In the genomic region with DNA sequence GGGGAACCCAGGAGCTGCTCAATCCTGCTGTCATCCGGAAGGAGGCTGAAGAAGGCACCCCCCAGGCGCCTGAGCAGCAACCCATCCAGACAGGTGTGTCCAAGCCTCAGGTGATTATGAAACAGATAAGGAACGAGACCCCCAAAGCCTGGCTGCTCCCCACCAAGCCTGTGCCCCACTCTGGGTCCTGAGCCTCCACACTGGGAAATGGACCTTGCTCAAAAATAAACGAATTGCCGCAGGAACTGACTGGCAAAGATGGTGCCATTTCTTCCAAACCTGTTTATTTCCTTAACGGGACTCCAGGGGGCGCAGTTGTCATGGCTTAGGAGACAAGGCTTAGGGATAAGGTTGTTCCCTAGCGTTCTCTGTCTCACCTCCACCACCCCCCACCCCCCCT, we compare ENCODE assay signal across 8 mouse cellular contexts. TPM values are rescaled to one million over a fixed set of nuclear protein-coding genes. Genes with fewer than 3 reads are reported as not detected.
DNase-seq lines count a peak whose midpoint lies in the region; ATAC-seq and TF ChIP-seq lines count a peak whose summit lies in the region.

No protein-coding gene starts in this region.

- H3K4me2 ChIP-seq in hindbrain, embryonic 12.5 days (replicated peaks) = peak overlapping the region; percentile 47
- H3K4me2 ChIP-seq in limb, embryonic 12.5 days = peak overlapping the region; percentile 75
- H3K4me2 ChIP-seq in midbrain, embryonic 12.5 days (replicated peaks) = peak overlapping the region; percentile 41
- peak overlapping the region; percentile 89 for H3K4me2 ChIP-seq in stomach, embryonic 15.5 days

- peak; percentile 70 to 77 for DNase-seq in layer of hippocampus, postnatal 10 days (ENCODE audit: low spot score in 2 of 2)
- no peak for DNase-seq in layer of hippocampus, adult 9-10 months (ENCODE audit: low spot score)

- H3K4me1 ChIP-seq in bone marrow macrophage, adult 2 months (ENCODE audit: control insufficient read depth, insufficient read depth, low read length) = peaks cover 14% of the 10 kb centered on the region
- no peaks in the 10 kb centered on the region; the same call in 1 of the 2 replicates for H3K4me1 ChIP-seq in embryonic fibroblast, embryonic 13.5 days (ENCODE audit: control insufficient read depth, insufficient read depth, low read length)
- H3K4me1 ChIP-seq in hindbrain, embryonic 12.5 days = peaks cover 31% of the 10 kb centered on the region
- peaks cover 34% of the 10 kb centered on the region for H3K4me1 ChIP-seq in limb, embryonic 12.5 days (replicated peaks)
- peaks cover 33% of the 10 kb centered on the region for H3K4me1 ChIP-seq in midbrain, embryonic 12.5 days
- peaks cover 21% of the 10 kb centered on the region for H3K4me1 ChIP-seq in stomach, embryonic 15.5 days

- H3K27me3 ChIP-seq in hindbrain, embryonic 12.5 days = peaks cover 33% of the 10 kb centered on the region
- peaks cover 36% of the 10 kb centered on the region for H3K27me3 ChIP-seq in limb, embryonic 12.5 days
- peaks cover 39% of the 10 kb centered on the region for H3K27me3 ChIP-seq in midbrain, embryonic 12.5 days
- H3K27me3 ChIP-seq in stomach, embryonic 15.5 days (replicated peaks) = peaks cover 19% of the 10 kb centered on the region

- peak overlapping the region; percentile 56 for H3K4me3 ChIP-seq in bone marrow macrophage, adult 2 months (ENCODE audit: insufficient read depth, low read length)
- peak overlapping the region; percentile 19; the same call in 1 of the 2 replicates for H3K4me3 ChIP-seq in embryonic fibroblast, embryonic 13.5 days (ENCODE audit: insufficient read depth, low read length)
- peak overlapping the region; percentile 23 for H3K4me3 ChIP-seq in hindbrain, embryonic 12.5 days
- H3K4me3 ChIP-seq in limb, embryonic 12.5 days (replicated peaks) = peak overlapping the region; percentile 46
- H3K4me3 ChIP-seq in midbrain, embryonic 12.5 days = peak overlapping the region; percentile 18
- H3K4me3 ChIP-seq in stomach, embryonic 15.5 days (replicated peaks) = peak overlapping the region; percentile 43

- H3K27ac ChIP-seq in bone marrow macrophage, adult 2 months (ENCODE audit: insufficient read depth, low read depth, low read length) = no peak overlapping the region
- H3K27ac ChIP-seq in embryonic fibroblast, embryonic 13.5 days (ENCODE audit: insufficient read depth, low read length) = no peak overlapping the region
- no peak overlapping the region for H3K27ac ChIP-seq in hindbrain, embryonic 12.5 days
- H3K27ac ChIP-seq in limb, embryonic 12.5 days = no peak overlapping the region
- no peak overlapping the region for H3K27ac ChIP-seq in midbrain, embryonic 12.5 days (replicated peaks)
- H3K27ac ChIP-seq in stomach, embryonic 15.5 days = no peak overlapping the region

- TF ChIP-seq POLR2A in bone marrow macrophage, adult 2 months (IDR thresholded peaks at IDR 0.05; ENCODE audit: borderline replicate concordance, low read depth, low read length) = no peak
- no peak for TF ChIP-seq POLR2A in embryonic fibroblast, embryonic 13.5 days (IDR thresholded peaks at IDR 0.05; ENCODE audit: low read depth, low read length)

- H3K36me3 ChIP-seq in hindbrain, embryonic 12.5 days = no peaks in the 10 kb centered on the region
- no peaks in the 10 kb centered on the region for H3K36me3 ChIP-seq in limb, embryonic 12.5 days
- no peaks in the 10 kb centered on the region for H3K36me3 ChIP-seq in midbrain, embryonic 12.5 days
- H3K36me3 ChIP-seq in stomach, embryonic 15.5 days = no peaks in the 10 kb centered on the region

- TF ChIP-seq CTCF in bone marrow macrophage, adult 2 months (IDR thresholded peaks at IDR 0.05; ENCODE audit: low read depth, low read length) = peak; percentile 39
- peak; percentile 34; the same call in 1 of the 2 replicates for TF ChIP-seq CTCF in embryonic fibroblast, embryonic 13.5 days (IDR thresholded peaks at IDR 0.05; ENCODE audit: borderline replicate concordance, insufficient read depth, low read length)

- ATAC-seq in hindbrain, embryonic 12.5 days (ENCODE audit: low FRiP score) = no peak
- ATAC-seq in limb, embryonic 12.5 days (ENCODE audit: insufficient number of reproducible peaks, insufficient read depth, low FRiP score, low TSS enrichment, low read depth) = no peak
- ATAC-seq in midbrain, embryonic 12.5 days (ENCODE audit: low FRiP score, low read depth) = no peak
- ATAC-seq in stomach, embryonic 15.5 days (ENCODE audit: insufficient read depth, low FRiP score, low read depth) = no peak

- H3K9ac ChIP-seq in hindbrain, embryonic 12.5 days = no peak overlapping the region
- peak overlapping the region; percentile 58 for H3K9ac ChIP-seq in limb, embryonic 12.5 days (replicated peaks)
- H3K9ac ChIP-seq in midbrain, embryonic 12.5 days (replicated peaks) = 0 out of 2 replicates have a peak overlapping the region, but pooled peaks have one; percentile 39
- H3K9ac ChIP-seq in stomach, embryonic 15.5 days = no peak overlapping the region

- no peaks in the 10 kb centered on the region for H3K9me3 ChIP-seq in hindbrain, embryonic 12.5 days (replicated peaks)
- H3K9me3 ChIP-seq in limb, embryonic 12.5 days = no peaks in the 10 kb centered on the region
- no peaks in the 10 kb centered on the region for H3K9me3 ChIP-seq in midbrain, embryonic 12.5 days
- no peaks in the 10 kb centered on the region for H3K9me3 ChIP-seq in stomach, embryonic 15.5 days

- WGBS in hindbrain, embryonic 12.5 days = 2% methylated on average over 8 of the region's 8 CpGs
- whole genome bisulfite sequencing in limb, embryonic 12.5 days = 2% methylated on average over 8 of the region's 8 CpGs
- 1% methylated on average over 8 of the region's 8 CpGs for WGBS in midbrain, embryonic 12.5 days
- 0% methylated on average over 8 of the region's 8 CpGs for WGBS in stomach, embryonic 15.5 days

RNA-seq across cellular contexts. Expression of a gene that starts 3.0 kb away (rescaled TPM):
- 100 to 1,000 TPM; 360 to 362 TPM for total RNA-seq in layer of hippocampus, postnatal 10 days (2021)
- polyA plus RNA-seq in bone marrow macrophage, adult 2 months (2012; ENCODE audit: insufficient read depth, insufficient read length, missing spikeins) = 87.2 and 98.2 TPM in 2 replicates
- 92.5 and 98.8 TPM in 2 replicates for polyA plus RNA-seq in embryonic fibroblast, embryonic 13.5 days (2011; ENCODE audit: insufficient read length, low read depth, missing spikeins)
- polyA plus RNA-seq in hindbrain, embryonic 12.5 days (2016; fragmentation: Nextera tagmentation; extraction: Ambion mirVana) = 158 and 168 TPM in 2 replicates
- 102 and 104 TPM in 2 replicates for polyA plus RNA-seq in limb, embryonic 12.5 days (2016; fragmentation: Nextera tagmentation; extraction: Ambion mirVana)
- 148 and 156 TPM in 2 replicates for polyA plus RNA-seq in midbrain, embryonic 12.5 days (2016; fragmentation: Nextera tagmentation; extraction: Ambion mirVana)
- polyA plus RNA-seq in stomach, embryonic 15.5 days (2015; fragmentation: Nextera tagmentation; extraction: Ambion mirVana) = 84.7 and 86.1 TPM in 2 replicates

RNA-seq across cellular contexts. Expression of a gene that starts 6.5 kb away (rescaled TPM):
- 10 to 100 TPM; 20.6 to 22.1 TPM for total RNA-seq in layer of hippocampus, postnatal 10 days (2021)
- polyA plus RNA-seq in bone marrow macrophage, adult 2 months (2012; ENCODE audit: insufficient read depth, insufficient read length, missing spikeins) = not detected in 2 replicates
- 0.51 and 0.70 TPM in 2 replicates for polyA plus RNA-seq in embryonic fibroblast, embryonic 13.5 days (2011; ENCODE audit: insufficient read length, low read depth, missing spikeins)
- polyA plus RNA-seq in hindbrain, embryonic 12.5 days (2016; fragmentation: Nextera tagmentation; extraction: Ambion mirVana) = 4.4 and 5.2 TPM in 2 replicates
- polyA plus RNA-seq in limb, embryonic 12.5 days (2016; fragmentation: Nextera tagmentation; extraction: Ambion mirVana) = 1.8 and 3.0 TPM in 2 replicates
- 2.6 and 2.7 TPM in 2 replicates for polyA plus RNA-seq in midbrain, embryonic 12.5 days (2016; fragmentation: Nextera tagmentation; extraction: Ambion mirVana)
- 2.3 and 2.7 TPM in 2 replicates for polyA plus RNA-seq in stomach, embryonic 15.5 days (2015; fragmentation: Nextera tagmentation; extraction: Ambion mirVana)

RNA-seq across cellular contexts. Expression of a gene that starts 6.5 kb away (rescaled TPM):
- 10 to 100 TPM; 21.5 to 28.1 TPM for total RNA-seq in layer of hippocampus, postnatal 10 days (2021)
- 1.5 and 3.5 TPM in 2 replicates for polyA plus RNA-seq in bone marrow macrophage, adult 2 months (2012; ENCODE audit: insufficient read depth, insufficient read length, missing spikeins)
- 5.4 TPM in 2 replicates for polyA plus RNA-seq in embryonic fibroblast, embryonic 13.5 days (2011; ENCODE audit: insufficient read length, low read depth, missing spikeins)
- 11.2 and 11.5 TPM in 2 replicates for polyA plus RNA-seq in hindbrain, embryonic 12.5 days (2016; fragmentation: Nextera tagmentation; extraction: Ambion mirVana)
- 10.2 and 10.4 TPM in 2 replicates for polyA plus RNA-seq in limb, embryonic 12.5 days (2016; fragmentation: Nextera tagmentation; extraction: Ambion mirVana)
- 11.2 and 13.3 TPM in 2 replicates for polyA plus RNA-seq in midbrain, embryonic 12.5 days (2016; fragmentation: Nextera tagmentation; extraction: Ambion mirVana)
- polyA plus RNA-seq in stomach, embryonic 15.5 days (2015; fragmentation: Nextera tagmentation; extraction: Ambion mirVana) = 3.6 and 5.1 TPM in 2 replicates

RNA-seq across cellular contexts. Expression of a gene that starts 27.4 kb away (rescaled TPM):
- 10 to 100 TPM; 36.2 to 36.5 TPM for total RNA-seq in layer of hippocampus, postnatal 10 days (2021)
- polyA plus RNA-seq in bone marrow macrophage, adult 2 months (2012; ENCODE audit: insufficient read depth, insufficient read length, missing spikeins) = 1.4 and 1.8 TPM in 2 replicates
- polyA plus RNA-seq in embryonic fibroblast, embryonic 13.5 days (2011; ENCODE audit: insufficient read length, low read depth, missing spikeins) = 13.4 and 15.4 TPM in 2 replicates
- polyA plus RNA-seq in hindbrain, embryonic 12.5 days (2016; fragmentation: Nextera tagmentation; extraction: Ambion mirVana) = 40.7 and 42.6 TPM in 2 replicates
- 62.0 and 62.6 TPM in 2 replicates for polyA plus RNA-seq in limb, embryonic 12.5 days (2016; fragmentation: Nextera tagmentation; extraction: Ambion mirVana)
- polyA plus RNA-seq in midbrain, embryonic 12.5 days (2016; fragmentation: Nextera tagmentation; extraction: Ambion mirVana) = 31.9 and 39.5 TPM in 2 replicates
- polyA plus RNA-seq in stomach, embryonic 15.5 days (2015; fragmentation: Nextera tagmentation; extraction: Ambion mirVana) = 31.3 and 31.9 TPM in 2 replicates

RNA-seq across cellular contexts. Expression of a gene that starts 37.5 kb away (rescaled TPM):
- total RNA-seq in layer of hippocampus, postnatal 10 days (2021) = 10 to 100 TPM; 21.6 to 22.6 TPM
- polyA plus RNA-seq in bone marrow macrophage, adult 2 months (2012; ENCODE audit: insufficient read depth, insufficient read length, missing spikeins) = 25.1 and 26.8 TPM in 2 replicates
- 6.6 and 7.4 TPM in 2 replicates for polyA plus RNA-seq in embryonic fibroblast, embryonic 13.5 days (2011; ENCODE audit: insufficient read length, low read depth, missing spikeins)
- polyA plus RNA-seq in hindbrain, embryonic 12.5 days (2016; fragmentation: Nextera tagmentation; extraction: Ambion mirVana) = 19.6 and 19.9 TPM in 2 replicates
- 17.6 and 19.2 TPM in 2 replicates for polyA plus RNA-seq in limb, embryonic 12.5 days (2016; fragmentation: Nextera tagmentation; extraction: Ambion mirVana)
- polyA plus RNA-seq in midbrain, embryonic 12.5 days (2016; fragmentation: Nextera tagmentation; extraction: Ambion mirVana) = 18.4 and 19.4 TPM in 2 replicates
- 11.3 and 11.4 TPM in 2 replicates for polyA plus RNA-seq in stomach, embryonic 15.5 days (2015; fragmentation: Nextera tagmentation; extraction: Ambion mirVana)

Comparison
In these comparisons a context has a peak if more than half of its experiments do, and no peak if none do; other contexts are left out.
1. H3K9ac ChIP-seq: peak in limb, embryonic 12.5 days (single experiment) and midbrain, embryonic 12.5 days (single experiment); none in hindbrain, embryonic 12.5 days (single experiment) and stomach, embryonic 15.5 days (single experiment).
2. Peak in every context shown above with its lines, with median percentiles within 50 percentile points of each other: H3K4me3 ChIP-seq and H3K4me2 ChIP-seq.